Mouse (Mus musculus): ENCODE measurements at regions not wholly inside any gene's neighbourhood (a gene's known extent, or its start where the extent isn't known, plus 50 kb on each side); places are given as distances from the start of the nearest gene placed in this dataset.
A peak's percentile ranks its signal among the peaks of the same experiment; 100 is the strongest.

DNA sequence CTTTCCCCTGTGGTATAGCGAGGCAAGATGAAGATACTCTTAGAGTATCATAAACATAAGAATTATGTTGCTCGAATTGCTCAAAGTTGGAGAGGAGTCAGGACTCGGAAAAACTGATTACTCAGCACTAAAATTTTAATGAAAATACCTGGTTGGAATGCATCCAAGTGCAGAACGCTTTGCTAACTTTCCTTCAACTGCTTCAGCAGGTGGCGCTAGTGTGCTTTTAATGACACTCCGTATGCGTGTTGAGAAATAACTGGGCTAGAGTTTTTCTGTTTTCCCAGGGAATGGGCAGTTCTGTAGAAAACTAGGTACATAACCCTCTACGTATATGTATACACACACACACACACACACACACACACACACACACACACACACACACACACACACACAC, 221.0 kb downstream of the Grxcr1 start:
- Histone ChIP-seq H3K9me3 (ENCODE audit: control insufficient read depth, insufficient read depth, low read depth, low read length) (no peaks in the 10 kb centered on the region), H3K36me3 (ENCODE audit: control insufficient read depth, insufficient read depth, low read length, poor library complexity, severe bottlenecking) (no peaks in the 10 kb centered on the region), H3K9ac (ENCODE audit: insufficient read depth, low read depth, low read length, poor library complexity, severe bottlenecking) (no peak overlapping the region), H3K4me3 (ENCODE audit: insufficient read depth in 1 of 2, low read depth in 1 of 2, low read length in 2 of 2, poor library complexity in 1 of 2, severe bottlenecking in 1 of 2) (no peak overlapping the region), H3K27ac (ENCODE audit: insufficient read depth, low read depth, low read length, poor library complexity, severe bottlenecking) (no peak overlapping the region), H3K4me1 (ENCODE audit: control insufficient read depth in 2 of 2, insufficient read depth in 2 of 2, low read length in 2 of 2, poor library complexity in 1 of 2) (no peaks in the 10 kb centered on the region)
- in situ Hi-C loops (cut with MboI; ENCODE audit: low sequenced_read_pairs in 2 of 2, unreplicated experiment in 2 of 2): no loop called here
- DNase-seq (ENCODE audit: low read depth, low spot score): peak; percentile 48
- peak; percentile 95 for TF ChIP-seq MAFK (IDR thresholded peaks at IDR 0.05; ENCODE audit: insufficient read depth, low read depth, low read length)
- no peak for TF ChIP-seq CHD2 (IDR thresholded peaks at IDR 0.05; ENCODE audit: low read depth, low read length)
- TF ChIP-seq ZC3H11A (IDR thresholded peaks at IDR 0.05; ENCODE audit: borderline replicate concordance, low read depth, low read length): peak; percentile 82

DNA sequence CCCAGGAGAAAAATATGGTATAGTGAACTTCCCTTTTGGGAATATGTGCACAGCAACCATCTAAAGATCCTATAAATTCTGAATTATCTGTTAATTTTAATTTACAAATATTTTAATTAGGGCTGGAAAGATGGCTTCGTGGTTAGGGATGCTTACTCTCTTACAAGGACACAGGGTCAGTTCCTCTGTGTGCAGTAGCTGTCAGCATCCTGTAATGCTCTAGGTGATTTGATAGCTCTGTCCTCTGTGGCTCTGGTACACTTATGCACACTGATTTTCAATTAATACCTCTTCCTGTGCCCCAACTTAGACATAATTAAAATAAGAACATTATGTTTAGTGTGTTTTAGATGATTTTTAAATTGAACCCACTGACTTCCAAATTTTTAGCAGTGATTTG, 221.8 kb downstream of the Grxcr1 start:
- Histone ChIP-seq H3K9ac (ENCODE audit: insufficient read depth, low read depth, low read length, poor library complexity, severe bottlenecking) (no peak overlapping the region), H3K27ac (ENCODE audit: insufficient read depth, low read depth, low read length, poor library complexity, severe bottlenecking) (no peak overlapping the region), H3K4me3 (ENCODE audit: insufficient read depth in 1 of 2, low read depth in 1 of 2, low read length in 2 of 2, poor library complexity in 1 of 2, severe bottlenecking in 1 of 2) (no peak overlapping the region), H3K36me3 (ENCODE audit: control insufficient read depth, insufficient read depth, low read length, poor library complexity, severe bottlenecking) (no peaks in the 10 kb centered on the region), H3K9me3 (ENCODE audit: control insufficient read depth, insufficient read depth, low read depth, low read length) (no peaks in the 10 kb centered on the region), H3K4me1 (ENCODE audit: control insufficient read depth in 2 of 2, insufficient read depth in 2 of 2, low read length in 2 of 2, poor library complexity in 1 of 2) (no peaks in the 10 kb centered on the region)
- DNase-seq (ENCODE audit: low read depth, low spot score): no peak
- in situ Hi-C loops (cut with MboI; ENCODE audit: low sequenced_read_pairs in 2 of 2, unreplicated experiment in 2 of 2): no loop called here
- TF ChIP-seq MAFK (IDR thresholded peaks at IDR 0.05; ENCODE audit: insufficient read depth, low read depth, low read length) (no peak), HCFC1 (IDR thresholded peaks at IDR 0.05; ENCODE audit: borderline replicate concordance, insufficient read depth, low read length) (no peak), CHD2 (IDR thresholded peaks at IDR 0.05; ENCODE audit: low read depth, low read length) (no peak), ZC3H11A (IDR thresholded peaks at IDR 0.05; ENCODE audit: borderline replicate concordance, low read depth, low read length) (no peak), ZNF384 (IDR thresholded peaks at IDR 0.05; ENCODE audit: low read depth, low read length) (no peak)

DNA sequence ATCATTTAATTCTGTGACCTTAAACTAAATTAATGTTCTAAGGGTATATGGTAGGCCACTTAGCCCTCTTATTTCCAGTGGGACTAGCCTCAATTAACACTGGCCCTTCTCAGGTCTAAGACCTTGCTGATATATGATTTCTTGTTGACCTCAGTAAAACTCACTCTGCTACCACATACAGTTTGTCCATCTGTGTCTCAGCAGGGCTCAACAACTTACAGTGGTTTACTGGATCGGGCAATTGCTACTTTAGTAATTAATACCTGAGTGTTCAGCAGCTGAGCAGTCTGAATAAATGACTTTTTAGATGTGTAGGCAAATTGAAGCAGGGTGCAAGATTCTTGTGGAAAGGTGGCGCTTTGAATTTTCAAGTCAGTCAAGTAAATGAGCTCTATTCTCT, 222.5 kb downstream of the Grxcr1 start:
- no peak overlapping the region for H3K4me3 ChIP-seq (ENCODE audit: insufficient read depth in 1 of 2, low read depth in 1 of 2, low read length in 2 of 2, poor library complexity in 1 of 2, severe bottlenecking in 1 of 2)
- in situ Hi-C loops (cut with MboI; ENCODE audit: low sequenced_read_pairs in 2 of 2, unreplicated experiment in 2 of 2): no loop called here
- H3K4me1 ChIP-seq (ENCODE audit: control insufficient read depth in 2 of 2, insufficient read depth in 2 of 2, low read length in 2 of 2, poor library complexity in 1 of 2): no peaks in the 10 kb centered on the region
- no peaks in the 10 kb centered on the region for H3K36me3 ChIP-seq (ENCODE audit: control insufficient read depth, insufficient read depth, low read length, poor library complexity, severe bottlenecking)
- no peaks in the 10 kb centered on the region for H3K9me3 ChIP-seq (ENCODE audit: control insufficient read depth, insufficient read depth, low read depth, low read length)
- TF ChIP-seq ZNF384 (IDR thresholded peaks at IDR 0.05; ENCODE audit: low read depth, low read length) (no peak), ZC3H11A (IDR thresholded peaks at IDR 0.05; ENCODE audit: borderline replicate concordance, low read depth, low read length) (no peak), CHD2 (IDR thresholded peaks at IDR 0.05; ENCODE audit: low read depth, low read length) (no peak), HCFC1 (IDR thresholded peaks at IDR 0.05; ENCODE audit: borderline replicate concordance, insufficient read depth, low read length) (no peak), MAFK (IDR thresholded peaks at IDR 0.05; ENCODE audit: insufficient read depth, low read depth, low read length) (no peak)
- H3K27ac ChIP-seq (ENCODE audit: insufficient read depth, low read depth, low read length, poor library complexity, severe bottlenecking): no peak overlapping the region
- no peak for DNase-seq (ENCODE audit: low read depth, low spot score)
- H3K9ac ChIP-seq (ENCODE audit: insufficient read depth, low read depth, low read length, poor library complexity, severe bottlenecking): no peak overlapping the region

GRCm38 (mm10) chr5:68264206-68264605, 232.6 kb downstream of the Grxcr1 start:
- H3K4me3 ChIP-seq (ENCODE audit: insufficient read depth in 1 of 2, low read depth in 1 of 2, low read length in 2 of 2, poor library complexity in 1 of 2, severe bottlenecking in 1 of 2): no peak overlapping the region
- no peak overlapping the region for H3K27ac ChIP-seq (ENCODE audit: insufficient read depth, low read depth, low read length, poor library complexity, severe bottlenecking)
- H3K9me3 ChIP-seq (ENCODE audit: control insufficient read depth, insufficient read depth, low read depth, low read length): no peaks in the 10 kb centered on the region
- no peaks in the 10 kb centered on the region for H3K4me1 ChIP-seq (ENCODE audit: control insufficient read depth in 2 of 2, insufficient read depth in 2 of 2, low read length in 2 of 2, poor library complexity in 1 of 2)
- no peak overlapping the region for H3K9ac ChIP-seq (ENCODE audit: insufficient read depth, low read depth, low read length, poor library complexity, severe bottlenecking)
- in situ Hi-C loops (cut with MboI; ENCODE audit: low sequenced_read_pairs in 2 of 2, unreplicated experiment in 2 of 2): no loop called here
- TF ChIP-seq ZC3H11A (IDR thresholded peaks at IDR 0.05; ENCODE audit: borderline replicate concordance, low read depth, low read length) (no peak), ZNF384 (IDR thresholded peaks at IDR 0.05; ENCODE audit: low read depth, low read length) (no peak), CHD2 (IDR thresholded peaks at IDR 0.05; ENCODE audit: low read depth, low read length) (no peak), MAFK (IDR thresholded peaks at IDR 0.05; ENCODE audit: insufficient read depth, low read depth, low read length) (no peak), HCFC1 (IDR thresholded peaks at IDR 0.05; ENCODE audit: borderline replicate concordance, insufficient read depth, low read length) (no peak)
- no peak for DNase-seq (ENCODE audit: low read depth, low spot score)
- H3K36me3 ChIP-seq (ENCODE audit: control insufficient read depth, insufficient read depth, low read length, poor library complexity, severe bottlenecking): no peaks in the 10 kb centered on the region

GRCm38 (mm10) chr5:68274271-68274670, 242.6 kb downstream of the Grxcr1 start:
- in situ Hi-C loops (cut with MboI; ENCODE audit: low sequenced_read_pairs in 2 of 2, unreplicated experiment in 2 of 2): no loop called here
- H3K4me3 ChIP-seq (ENCODE audit: insufficient read depth in 1 of 2, low read depth in 1 of 2, low read length in 2 of 2, poor library complexity in 1 of 2, severe bottlenecking in 1 of 2): no peak overlapping the region
- H3K27ac ChIP-seq (ENCODE audit: insufficient read depth, low read depth, low read length, poor library complexity, severe bottlenecking): no peak overlapping the region
- no peaks in the 10 kb centered on the region for H3K36me3 ChIP-seq (ENCODE audit: control insufficient read depth, insufficient read depth, low read length, poor library complexity, severe bottlenecking)
- no peak overlapping the region for H3K9ac ChIP-seq (ENCODE audit: insufficient read depth, low read depth, low read length, poor library complexity, severe bottlenecking)
- H3K9me3 ChIP-seq (ENCODE audit: control insufficient read depth, insufficient read depth, low read depth, low read length): no peaks in the 10 kb centered on the region
- no peak for DNase-seq (ENCODE audit: low read depth, low spot score)
- no peaks in the 10 kb centered on the region for H3K4me1 ChIP-seq (ENCODE audit: control insufficient read depth in 2 of 2, insufficient read depth in 2 of 2, low read length in 2 of 2, poor library complexity in 1 of 2)
- no peak for TF ChIP-seq HCFC1 (IDR thresholded peaks at IDR 0.05; ENCODE audit: borderline replicate concordance, insufficient read depth, low read length)
- TF ChIP-seq CHD2 (IDR thresholded peaks at IDR 0.05; ENCODE audit: low read depth, low read length): no peak
- no peak for TF ChIP-seq ZNF384 (IDR thresholded peaks at IDR 0.05; ENCODE audit: low read depth, low read length)
- TF ChIP-seq ZC3H11A (IDR thresholded peaks at IDR 0.05; ENCODE audit: borderline replicate concordance, low read depth, low read length): no peak
- TF ChIP-seq MAFK (IDR thresholded peaks at IDR 0.05; ENCODE audit: insufficient read depth, low read depth, low read length): no peak

Data from ES-E14 (cell line).